Mouse (Mus musculus): Measurements from ENCODE around the gene Col1a1. TPM values are rescaled to one million over a fixed set of nuclear protein-coding genes. Genes with fewer than 3 reads are reported as not detected.

Col1a1 gene
- polyA plus RNA-seq, 1 experiment from 2014 or later, result 941 TPM

- H3K9me3 ChIP-seq (ENCODE audit: low read length), result no peaks in the 10 kb centered on the region
- no peaks in the 10 kb centered on the region for H3K36me3 ChIP-seq (ENCODE audit: insufficient read depth, low read length)
- ATAC-seq (ENCODE audit: low FRiP score, low TSS enrichment), result peak; percentile 57; the same call in 1 of the 2 replicates
- WGBS, result 29% methylated on average over 4 of the region's 4 CpGs
- H3K4me3 ChIP-seq (ENCODE audit: low read length), result no peak overlapping the region
- H3K27me3 ChIP-seq (ENCODE audit: insufficient read depth, low read length), result no peaks in the 10 kb centered on the region
- no peak overlapping the region for H3K27ac ChIP-seq (ENCODE audit: low read length)
- H3K4me2 ChIP-seq (replicated peaks; ENCODE audit: low read depth, low read length), result no peak overlapping the region
- peaks cover 14% of the 10 kb centered on the region for H3K4me1 ChIP-seq (ENCODE audit: insufficient read depth, low read length)
- no peak overlapping the region for H3K9ac ChIP-seq (replicated peaks; ENCODE audit: low read length)
Observed at GRCm38 (mm10) chr11:94916477-94916876, 19.5 kb upstream of the Col1a1 start.

GRCm38 (mm10) chr11:94917717-94918116 is 18.3 kb upstream of the Col1a1 start:
- WGBS, result 63% methylated on average over 6 of the region's 6 CpGs

GRCm38 (mm10) chr11:94920996-94921401 is 15.0 kb upstream of the Col1a1 start:
- Histone ChIP-seq H3K4me1 (ENCODE audit: insufficient read depth, low read length) (peaks cover 9% of the 10 kb centered on the region), H3K4me3 (ENCODE audit: low read length) (no peak overlapping the region), H3K4me2 (replicated peaks; ENCODE audit: low read depth, low read length) (no peak overlapping the region), H3K36me3 (ENCODE audit: insufficient read depth, low read length) (no peaks in the 10 kb centered on the region), H3K27ac (ENCODE audit: low read length) (no peak overlapping the region), H3K9ac (replicated peaks; ENCODE audit: low read length) (no peak overlapping the region), H3K9me3 (ENCODE audit: low read length) (no peaks in the 10 kb centered on the region), H3K27me3 (ENCODE audit: insufficient read depth, low read length) (no peaks in the 10 kb centered on the region)
- 19% methylated on average over 6 of the region's 6 CpGs for WGBS
- no peak for ATAC-seq (ENCODE audit: low FRiP score, low TSS enrichment)

More at GRCm38 (mm10) chr11:94917717-94918116, 18.3 kb upstream of the Col1a1 start:
- Histone ChIP-seq H3K27me3 (ENCODE audit: insufficient read depth, low read length) (no peaks in the 10 kb centered on the region), H3K4me1 (ENCODE audit: insufficient read depth, low read length) (peaks cover 14% of the 10 kb centered on the region), H3K9me3 (ENCODE audit: low read length) (no peaks in the 10 kb centered on the region), H3K9ac (replicated peaks; ENCODE audit: low read length) (no peak overlapping the region), H3K4me2 (replicated peaks; ENCODE audit: low read depth, low read length) (no peak overlapping the region), H3K36me3 (ENCODE audit: insufficient read depth, low read length) (no peaks in the 10 kb centered on the region), H3K4me3 (ENCODE audit: low read length) (no peak overlapping the region), H3K27ac (ENCODE audit: low read length) (no peak overlapping the region)
- ATAC-seq (ENCODE audit: low FRiP score, low TSS enrichment), result no peak

- Histone ChIP-seq H3K9ac (replicated peaks; ENCODE audit: low read length) (no peak overlapping the region), H3K4me2 (replicated peaks; ENCODE audit: low read depth, low read length) (no peak overlapping the region), H3K27ac (ENCODE audit: low read length) (no peak overlapping the region), H3K9me3 (ENCODE audit: low read length) (no peaks in the 10 kb centered on the region), H3K27me3 (ENCODE audit: insufficient read depth, low read length) (no peaks in the 10 kb centered on the region), H3K4me3 (ENCODE audit: low read length) (no peak overlapping the region), H3K4me1 (ENCODE audit: insufficient read depth, low read length) (peaks cover 35% of the 10 kb centered on the region), H3K36me3 (ENCODE audit: insufficient read depth, low read length) (no peaks in the 10 kb centered on the region)
- no peak for ATAC-seq (ENCODE audit: low FRiP score, low TSS enrichment)
- 86% methylated on average over 4 of the region's 4 CpGs for WGBS
Observed at GRCm38 (mm10) chr11:94924977-94925376, 11.0 kb upstream of the Col1a1 start.

GRCm38 (mm10) chr11:94926431-94926830 is 9.6 kb upstream of the Col1a1 start:
- WGBS, result 45% methylated on average over 11 of the region's 11 CpGs
- Histone ChIP-seq H3K4me3 (ENCODE audit: low read length) (no peak overlapping the region), H3K4me2 (replicated peaks; ENCODE audit: low read depth, low read length) (no peak overlapping the region), H3K27ac (ENCODE audit: low read length) (peak overlapping the region; percentile 24; the same call in 1 of the 2 replicates), H3K9ac (replicated peaks; ENCODE audit: low read length) (no peak overlapping the region), H3K36me3 (ENCODE audit: insufficient read depth, low read length) (no peaks in the 10 kb centered on the region), H3K4me1 (ENCODE audit: insufficient read depth, low read length) (peaks cover 43% of the 10 kb centered on the region), H3K27me3 (ENCODE audit: insufficient read depth, low read length) (no peaks in the 10 kb centered on the region), H3K9me3 (ENCODE audit: low read length) (no peaks in the 10 kb centered on the region)
- no peak for ATAC-seq (ENCODE audit: low FRiP score, low TSS enrichment)

GRCm38 (mm10) chr11:94927771-94928291 is 8.2 kb upstream of the Col1a1 start:
- no peaks in the 10 kb centered on the region for H3K36me3 ChIP-seq (ENCODE audit: insufficient read depth, low read length)
- no peak overlapping the region for H3K4me3 ChIP-seq (ENCODE audit: low read length)
- peak overlapping the region; percentile 94 for H3K27ac ChIP-seq (ENCODE audit: low read length)
- peak overlapping the region; percentile 31 for H3K9ac ChIP-seq (replicated peaks; ENCODE audit: low read length)
- no peaks in the 10 kb centered on the region for H3K9me3 ChIP-seq (ENCODE audit: low read length)
- no peak overlapping the region for H3K4me2 ChIP-seq (replicated peaks; ENCODE audit: low read depth, low read length)
- 15% methylated on average over 5 of the region's 5 CpGs for WGBS
- peak; percentile 13; the same call in 1 of the 2 replicates for ATAC-seq (ENCODE audit: low FRiP score, low TSS enrichment)
- peaks cover 45% of the 10 kb centered on the region for H3K4me1 ChIP-seq (ENCODE audit: insufficient read depth, low read length)
- no peaks in the 10 kb centered on the region for H3K27me3 ChIP-seq (ENCODE audit: insufficient read depth, low read length)

- Histone ChIP-seq H3K27ac (ENCODE audit: low read length) (peak overlapping the region; percentile 94), H3K27me3 (ENCODE audit: insufficient read depth, low read length) (peaks cover 3% of the 10 kb centered on the region), H3K9me3 (ENCODE audit: low read length) (no peaks in the 10 kb centered on the region), H3K4me3 (ENCODE audit: low read length) (no peak overlapping the region), H3K4me2 (replicated peaks; ENCODE audit: low read depth, low read length) (peak overlapping the region; percentile 40), H3K4me1 (ENCODE audit: insufficient read depth, low read length) (peaks cover 55% of the 10 kb centered on the region), H3K36me3 (ENCODE audit: insufficient read depth, low read length) (no peaks in the 10 kb centered on the region), H3K9ac (replicated peaks; ENCODE audit: low read length) (peak overlapping the region; percentile 56)
- 2% methylated on average over 12 of the region's 13 CpGs for WGBS
- ATAC-seq (ENCODE audit: low FRiP score, low TSS enrichment), result peak; percentile 95
Observed at GRCm38 (mm10) chr11:94928820-94929219, 7.2 kb upstream of the Col1a1 start.

GRCm38 (mm10) chr11:94929599-94929998 is 6.4 kb upstream of the Col1a1 start:
- no peak overlapping the region for H3K9ac ChIP-seq (replicated peaks; ENCODE audit: low read length)
- H3K27me3 ChIP-seq (ENCODE audit: insufficient read depth, low read length), result peaks cover 5% of the 10 kb centered on the region
- H3K27ac ChIP-seq (ENCODE audit: low read length), result peak overlapping the region; percentile 94
- ATAC-seq (ENCODE audit: low FRiP score, low TSS enrichment), result no peak
- H3K9me3 ChIP-seq (ENCODE audit: low read length), result no peaks in the 10 kb centered on the region
- H3K4me1 ChIP-seq (ENCODE audit: insufficient read depth, low read length), result peaks cover 59% of the 10 kb centered on the region
- no peak overlapping the region for H3K4me3 ChIP-seq (ENCODE audit: low read length)
- H3K36me3 ChIP-seq (ENCODE audit: insufficient read depth, low read length), result no peaks in the 10 kb centered on the region
- 31% methylated on average over 9 of the region's 9 CpGs for WGBS
- H3K4me2 ChIP-seq (replicated peaks; ENCODE audit: low read depth, low read length), result peak overlapping the region; percentile 40; the same call in 1 of the 2 replicates

- WGBS, result 26% methylated on average over 4 of the region's 4 CpGs
- Histone ChIP-seq H3K27me3 (ENCODE audit: insufficient read depth, low read length) (peaks cover 6% of the 10 kb centered on the region), H3K36me3 (ENCODE audit: insufficient read depth, low read length) (no peaks in the 10 kb centered on the region), H3K9me3 (ENCODE audit: low read length) (no peaks in the 10 kb centered on the region), H3K9ac (replicated peaks; ENCODE audit: low read length) (no peak overlapping the region), H3K27ac (ENCODE audit: low read length) (peak overlapping the region; percentile 94), H3K4me1 (ENCODE audit: insufficient read depth, low read length) (peaks cover 63% of the 10 kb centered on the region), H3K4me3 (ENCODE audit: low read length) (no peak overlapping the region), H3K4me2 (replicated peaks; ENCODE audit: low read depth, low read length) (no peak overlapping the region)
- ATAC-seq (ENCODE audit: low FRiP score, low TSS enrichment), result no peak
Observed at GRCm38 (mm10) chr11:94930151-94930550, 5.9 kb upstream of the Col1a1 start.

- peaks cover 23% of the 10 kb centered on the region for H3K27me3 ChIP-seq (ENCODE audit: insufficient read depth, low read length)
- peak overlapping the region; percentile 25; the same call in 1 of the 2 replicates for H3K9ac ChIP-seq (replicated peaks; ENCODE audit: low read length)
- H3K4me2 ChIP-seq (replicated peaks; ENCODE audit: low read depth, low read length), result peak overlapping the region; percentile 20; the same call in 1 of the 2 replicates
- 14% methylated on average over 8 of the region's 8 CpGs for WGBS
- H3K27ac ChIP-seq (ENCODE audit: low read length), result peak overlapping the region; percentile 91
- no peaks in the 10 kb centered on the region for H3K9me3 ChIP-seq (ENCODE audit: low read length)
- peaks cover 59% of the 10 kb centered on the region for H3K4me1 ChIP-seq (ENCODE audit: insufficient read depth, low read length)
- ATAC-seq (ENCODE audit: low FRiP score, low TSS enrichment), result no peak
- no peak overlapping the region for H3K4me3 ChIP-seq (ENCODE audit: low read length)
- no peaks in the 10 kb centered on the region for H3K36me3 ChIP-seq (ENCODE audit: insufficient read depth, low read length)
Observed at GRCm38 (mm10) chr11:94933584-94933983, 2.4 kb upstream of the Col1a1 start.
